Mouse (Mus musculus): Measurements from ENCODE around the gene Stk32c. TPM values are rescaled to one million over a fixed set of nuclear protein-coding genes. Genes with fewer than 3 reads are reported as not detected.

Gene Stk32c
- polyA plus RNA-seq, 1 experiment from 2014 or later = 0.21 TPM

GRCm38 (mm10) chr7:139149373-139149772 lies 63.7 kb downstream of the Stk32c start:
- Histone ChIP-seq H3K4me1 (peaks cover 49% of the 10 kb centered on the region), H3K27ac (0 out of 2 replicates have a peak overlapping the region, but pooled peaks have one; percentile 48), H3K36me3 (replicated peaks) (no peaks in the 10 kb centered on the region), H3K9me3 (no peaks in the 10 kb centered on the region), H3K4me3 (no peak overlapping the region), H3K27me3 (ENCODE audit: poor library complexity, severe bottlenecking) (peaks cover 74% of the 10 kb centered on the region)
- DNase-seq (ENCODE audit: extremely low spot score, low spot score) = no peak
- 32% methylated on average over 7 of the region's 7 CpGs for WGBS

GRCm38 (mm10) chr7:139147360-139147759 lies 65.7 kb downstream of the Stk32c start:
- H3K9me3 ChIP-seq = no peaks in the 10 kb centered on the region
- peaks cover 74% of the 10 kb centered on the region for H3K27me3 ChIP-seq (ENCODE audit: poor library complexity, severe bottlenecking)
- no peaks in the 10 kb centered on the region for H3K36me3 ChIP-seq (replicated peaks)
- WGBS = 57% methylated on average over 4 of the region's 4 CpGs
- no peak for DNase-seq (ENCODE audit: extremely low spot score, low spot score)
- peak overlapping the region; percentile 40; the same call in 1 of the 2 replicates for H3K27ac ChIP-seq
- H3K4me3 ChIP-seq = no peak overlapping the region
- peaks cover 50% of the 10 kb centered on the region for H3K4me1 ChIP-seq

- 45% methylated on average over 7 of the region's 7 CpGs for WGBS
- peak overlapping the region; percentile 21; the same call in 1 of the 2 replicates for H3K27ac ChIP-seq
- no peak overlapping the region for H3K4me3 ChIP-seq
- H3K36me3 ChIP-seq (replicated peaks) = no peaks in the 10 kb centered on the region
- peaks cover 49% of the 10 kb centered on the region for H3K4me1 ChIP-seq
- DNase-seq (ENCODE audit: extremely low spot score, low spot score) = no peak
- peaks cover 85% of the 10 kb centered on the region for H3K27me3 ChIP-seq (ENCODE audit: poor library complexity, severe bottlenecking)
- no peaks in the 10 kb centered on the region for H3K9me3 ChIP-seq
These were observed 67.2 kb downstream of the Stk32c start for GRCm38 (mm10) chr7:139145891-139146290.

- Histone ChIP-seq H3K27me3 (ENCODE audit: poor library complexity, severe bottlenecking) (peaks cover 77% of the 10 kb centered on the region), H3K27ac (no peak overlapping the region)
- WGBS = 78% methylated on average over 1 of the region's 1 CpGs
These were observed 69.3 kb downstream of the Stk32c start for GRCm38 (mm10) chr7:139143785-139144184.

GRCm38 (mm10) chr7:139139921-139140461 lies 73.1 kb downstream of the Stk32c start:
- Histone ChIP-seq H3K27me3 (ENCODE audit: poor library complexity, severe bottlenecking) (peaks cover 85% of the 10 kb centered on the region), H3K9me3 (no peaks in the 10 kb centered on the region), H3K4me1 (peaks cover 55% of the 10 kb centered on the region), H3K27ac (peak overlapping the region; percentile 67), H3K4me3 (peak overlapping the region; percentile 21; the same call in 1 of the 2 replicates), H3K36me3 (replicated peaks) (no peaks in the 10 kb centered on the region)
- 3% methylated on average over 11 of the region's 11 CpGs for WGBS
- DNase-seq (ENCODE audit: extremely low spot score, low spot score) = peak; percentile 64

More at GRCm38 (mm10) chr7:139143785-139144184, 69.3 kb downstream of the Stk32c start:
- H3K9me3 ChIP-seq = no peaks in the 10 kb centered on the region
- H3K4me3 ChIP-seq = no peak overlapping the region
- DNase-seq (ENCODE audit: extremely low spot score, low spot score) = no peak
- H3K36me3 ChIP-seq (replicated peaks) = no peaks in the 10 kb centered on the region
- H3K4me1 ChIP-seq = peaks cover 55% of the 10 kb centered on the region

- no peak overlapping the region for H3K4me3 ChIP-seq
- H3K4me1 ChIP-seq = peaks cover 52% of the 10 kb centered on the region
- DNase-seq (ENCODE audit: extremely low spot score, low spot score) = no peak
- H3K9me3 ChIP-seq = no peaks in the 10 kb centered on the region
- H3K27me3 ChIP-seq (ENCODE audit: poor library complexity, severe bottlenecking) = peaks cover 84% of the 10 kb centered on the region
- H3K36me3 ChIP-seq (replicated peaks) = no peaks in the 10 kb centered on the region
- WGBS = 83% methylated on average over 5 of the region's 5 CpGs
- H3K27ac ChIP-seq = no peak overlapping the region
These were observed 76.1 kb downstream of the Stk32c start for GRCm38 (mm10) chr7:139136906-139137491.

GRCm38 (mm10) chr7:139135236-139135635 lies 77.9 kb downstream of the Stk32c start:
- WGBS = 82% methylated on average over 5 of the region's 5 CpGs
- no peaks in the 10 kb centered on the region for H3K9me3 ChIP-seq
- H3K27me3 ChIP-seq (ENCODE audit: poor library complexity, severe bottlenecking) = peaks cover 77% of the 10 kb centered on the region
- H3K27ac ChIP-seq = no peak overlapping the region
- H3K4me1 ChIP-seq = peaks cover 55% of the 10 kb centered on the region
- H3K36me3 ChIP-seq (replicated peaks) = no peaks in the 10 kb centered on the region
- H3K4me3 ChIP-seq = no peak overlapping the region
- DNase-seq (ENCODE audit: extremely low spot score, low spot score) = no peak

- H3K9me3 ChIP-seq = no peaks in the 10 kb centered on the region
- peaks cover 42% of the 10 kb centered on the region for H3K4me1 ChIP-seq
- no peak for DNase-seq (ENCODE audit: extremely low spot score, low spot score)
- WGBS = 93% methylated on average over 3 of the region's 3 CpGs
- no peaks in the 10 kb centered on the region for H3K36me3 ChIP-seq (replicated peaks)
- H3K4me3 ChIP-seq = no peak overlapping the region
- H3K27me3 ChIP-seq (ENCODE audit: poor library complexity, severe bottlenecking) = peaks cover 80% of the 10 kb centered on the region
- no peak overlapping the region for H3K27ac ChIP-seq
These were observed 79.7 kb downstream of the Stk32c start for GRCm38 (mm10) chr7:139133446-139133845.

- Histone ChIP-seq H3K36me3 (replicated peaks) (no peaks in the 10 kb centered on the region), H3K27ac (no peak overlapping the region), H3K4me1 (peaks cover 38% of the 10 kb centered on the region), H3K27me3 (ENCODE audit: poor library complexity, severe bottlenecking) (peaks cover 67% of the 10 kb centered on the region), H3K9me3 (no peaks in the 10 kb centered on the region), H3K4me3 (no peak overlapping the region)
- 71% methylated on average over 8 of the region's 8 CpGs for WGBS
- DNase-seq (ENCODE audit: extremely low spot score, low spot score) = no peak
These were observed 81.6 kb downstream of the Stk32c start for GRCm38 (mm10) chr7:139131538-139131937.

GRCm38 (mm10) chr7:139130361-139130760 lies 82.7 kb downstream of the Stk32c start:
- no peak overlapping the region for H3K4me3 ChIP-seq
- no peak for DNase-seq (ENCODE audit: extremely low spot score, low spot score)
- H3K27ac ChIP-seq = no peak overlapping the region
- peaks cover 55% of the 10 kb centered on the region for H3K27me3 ChIP-seq (ENCODE audit: poor library complexity, severe bottlenecking)
- 57% methylated on average over 6 of the region's 6 CpGs for whole genome bisulfite sequencing
- H3K36me3 ChIP-seq (replicated peaks) = no peaks in the 10 kb centered on the region
- H3K4me1 ChIP-seq = peaks cover 27% of the 10 kb centered on the region
- no peaks in the 10 kb centered on the region for H3K9me3 ChIP-seq

GRCm38 (mm10) chr7:139128994-139129393 lies 84.1 kb downstream of the Stk32c start:
- no peak for DNase-seq (ENCODE audit: extremely low spot score, low spot score)
- WGBS = 86% methylated on average over 4 of the region's 4 CpGs
- H3K27ac ChIP-seq = no peak overlapping the region
- peaks cover 25% of the 10 kb centered on the region for H3K4me1 ChIP-seq
- H3K4me3 ChIP-seq = no peak overlapping the region
- H3K27me3 ChIP-seq (ENCODE audit: poor library complexity, severe bottlenecking) = peaks cover 41% of the 10 kb centered on the region
- no peaks in the 10 kb centered on the region for H3K9me3 ChIP-seq
- no peaks in the 10 kb centered on the region for H3K36me3 ChIP-seq (replicated peaks)

- DNase-seq (ENCODE audit: extremely low spot score, low spot score) = no peak
- Histone ChIP-seq H3K36me3 (replicated peaks) (no peaks in the 10 kb centered on the region), H3K9me3 (no peaks in the 10 kb centered on the region), H3K4me1 (peaks cover 18% of the 10 kb centered on the region), H3K27ac (no peak overlapping the region), H3K4me3 (no peak overlapping the region), H3K27me3 (ENCODE audit: poor library complexity, severe bottlenecking) (peaks cover 23% of the 10 kb centered on the region)
- 90% methylated on average over 7 of the region's 7 CpGs for WGBS
These were observed 86.6 kb downstream of the Stk32c start for GRCm38 (mm10) chr7:139126549-139126948.

GRCm38 (mm10) chr7:139125881-139126280 lies 87.2 kb downstream of the Stk32c start:
- no peaks in the 10 kb centered on the region for H3K9me3 ChIP-seq
- no peak overlapping the region for H3K27ac ChIP-seq
- 89% methylated on average over 4 of the region's 4 CpGs for WGBS
- DNase-seq (ENCODE audit: extremely low spot score, low spot score) = no peak
- no peak overlapping the region for H3K4me3 ChIP-seq
- no peaks in the 10 kb centered on the region for H3K36me3 ChIP-seq (replicated peaks)
- H3K4me1 ChIP-seq = peaks cover 12% of the 10 kb centered on the region
- H3K27me3 ChIP-seq (ENCODE audit: poor library complexity, severe bottlenecking) = peaks cover 19% of the 10 kb centered on the region
